Mouse (Mus musculus) CH12.LX (cell line): Measurements from ENCODE around the gene Pik3r2. TPM values are rescaled to one million over a fixed set of nuclear protein-coding genes. Genes with fewer than 3 reads are reported as not detected.

Experiments
- DNase-seq: peaks from one replicate; pipeline ENCODE4 v3.0.0-alpha.2; 2013; ENCODE audit errors: extremely low read depth
- H3K27ac ChIP-seq: 2 replicates; pipeline ENCODE4 v1.5.1; 2012; ENCODE audit warnings: low read depth, mild to moderate bottlenecking, control low read depth, moderate library complexity; ENCODE audit not compliant: insufficient read depth
- H3K27me3 ChIP-seq: replicated peaks from 2 replicates; pipeline ENCODE3; 2012; ENCODE audit warnings: inconsistent platforms
- H3K36me3 ChIP-seq, 2 experiments: replicated peaks in 1 of 2; 2 replicates each; pipeline versions ENCODE3 to v1.6.1; 2012; ENCODE audit warnings: inconsistent platforms in 1 of 2, low read length in 1 of 2, mild to moderate bottlenecking in 1 of 2, mixed read lengths in 1 of 2, moderate library complexity in 1 of 2; ENCODE audit not compliant: control insufficient read depth in 1 of 2, insufficient read depth in 1 of 2
- H3K4me1 ChIP-seq, 2 experiments: 2 replicates each; pipeline ENCODE4 v1.6.1; 2012; ENCODE audit warnings: inconsistent platforms in 1 of 2, moderate library complexity in 1 of 2; ENCODE audit not compliant: insufficient read depth in 2 of 2, control insufficient read depth in 1 of 2
- H3K4me2 ChIP-seq: 2 replicates; pipeline ENCODE4 v1.6.1; 2012; ENCODE audit warnings: low read depth, mild to moderate bottlenecking, control low read depth; ENCODE audit not compliant: poor library complexity, insufficient read depth, severe bottlenecking
- H3K4me3 ChIP-seq, 3 experiments: fragments of 150-350 bp in 1 of 3; sonication (generic) in 1 of 3; replicated peaks in 1 of 3; 2 replicates each; pipeline versions ENCODE3 to v1.5.1; 2011 to 2012; ENCODE audit warnings: low read depth in 2 of 3, low read length in 2 of 3, mild to moderate bottlenecking in 2 of 3, moderate library complexity in 2 of 3, control low read depth in 1 of 3, improper control_type of control experiment in 1 of 3, inconsistent platforms in 1 of 3, mixed read lengths in 1 of 3; ENCODE audit not compliant: poor library complexity in 1 of 3
- H3K79me2 ChIP-seq: replicated peaks from 2 replicates; pipeline ENCODE4 v1.6.1; 2012; ENCODE audit warnings: mild to moderate bottlenecking, moderate library complexity; ENCODE audit not compliant: control insufficient read depth, poor library complexity, insufficient read depth, severe bottlenecking; ENCODE audit errors: extremely low read depth
- H3K9ac ChIP-seq: 2 replicates; pipeline ENCODE4 v1.6.1; 2012; ENCODE audit warnings: low read depth, mild to moderate bottlenecking, control low read depth, moderate library complexity; ENCODE audit not compliant: insufficient read depth
- H3K9me3 ChIP-seq: replicated peaks from 2 replicates; pipeline ENCODE3; 2012; ENCODE audit warnings: low read length, inconsistent platforms, mixed read lengths
- BHLHE40 ChIP-seq: IDR thresholded peaks from 2 replicates; pipeline ENCODE4 v1.6.1; 2011; ENCODE audit warnings: mild to moderate bottlenecking, low read depth, low read length, improper control_type of control experiment
- CHD1 ChIP-seq: IDR thresholded peaks from 2 replicates; pipeline ENCODE4 v1.6.1; 2012; ENCODE audit warnings: low read depth, low read length, improper control_type of control experiment, inconsistent platforms
- CTCF ChIP-seq, 2 experiments: IDR thresholded peaks in 1 of 2; conservative IDR thresholded peaks in 1 of 2; 2 replicates each; pipeline ENCODE4 v1.5.1; 2011 to 2012; ENCODE audit warnings: low read depth in 2 of 2, low read length in 2 of 2, improper control_type of control experiment in 1 of 2, inconsistent platforms in 1 of 2, mild to moderate bottlenecking in 1 of 2, moderate library complexity in 1 of 2
- ETS1 ChIP-seq: conservative IDR thresholded peaks from 2 replicates; pipeline ENCODE4 v1.6.1; 2012; ENCODE audit warnings: low read depth, mild to moderate bottlenecking, inconsistent platforms, low read length, improper control_type of control experiment, moderate library complexity
- HCFC1 ChIP-seq: IDR thresholded peaks from 2 replicates; pipeline ENCODE4 v1.6.1; 2012; ENCODE audit warnings: low read depth, mild to moderate bottlenecking, inconsistent platforms, low read length, improper control_type of control experiment
- JUN ChIP-seq: IDR thresholded peaks from 2 replicates; pipeline ENCODE4 v1.6.1; 2011; ENCODE audit warnings: low read depth, mild to moderate bottlenecking, low read length, improper control_type of control experiment, moderate library complexity; ENCODE audit not compliant: insufficient read depth
- MXI1 ChIP-seq: IDR thresholded peaks from 2 replicates; pipeline ENCODE4 v1.6.1; 2011; ENCODE audit warnings: mild to moderate bottlenecking, low read depth, low read length, improper control_type of control experiment
- NELFE ChIP-seq: IDR thresholded peaks from 2 replicates; pipeline ENCODE4 v1.6.1; 2011; ENCODE audit warnings: low read depth, low read length, improper control_type of control experiment
- SIN3A ChIP-seq: IDR thresholded peaks from 2 replicates; pipeline ENCODE4 v1.6.1; 2012; ENCODE audit warnings: low read length, improper control_type of control experiment, inconsistent platforms
- TCF12 ChIP-seq: IDR thresholded peaks from 2 replicates; pipeline ENCODE4 v1.6.1; 2014; ENCODE audit warnings: low read depth, mild to moderate bottlenecking, inconsistent platforms, low read length, improper control_type of control experiment
- USF2 ChIP-seq: conservative IDR thresholded peaks from 2 replicates; pipeline ENCODE4 v1.6.1; 2011; ENCODE audit warnings: low read depth, low read length, improper control_type of control experiment
- ZNF384 ChIP-seq: IDR thresholded peaks from 2 replicates; pipeline ENCODE4 v1.6.1; 2012; ENCODE audit warnings: low read depth, low read length, improper control_type of control experiment, inconsistent platforms
- dilution Hi-C: fragments of 300-500 bp; cut with MboI; formaldehyde crosslinking; loops from 2 replicates; pipeline ENCODE4 v1.14.3; 2020; ENCODE audit warnings: low sequenced_read_pairs; ENCODE audit not compliant: extremely low pct_unique_long_range_greater_than_20kb, extremely low pct_ligation_motif_present
- in situ Hi-C: fragments of 300-500 bp; cut with MboI; formaldehyde crosslinking; loops from 3 replicates; pipeline ENCODE4 v1.14.3; 2019; ENCODE audit warnings: low sequenced_read_pairs, low pct_ligation_motif_present, low pct_unique_long_range_greater_than_20kb, mixed read lengths
- polyA plus RNA-seq: library from polyadenylated mRNA; unstranded; fragments of >175 nt; gene quantifications from 2 replicates; pipeline ENCODE4 v1.2.1, GENCODE M21; 2012; ENCODE audit warnings: low read depth; ENCODE audit not compliant: insufficient read length
- total RNA-seq, 2 experiments: library from RNA; depleted of rRNA; stranded (reverse); fragments of 300-350 nt in 1 of 2; fragments of >200 nt in 1 of 2; gene quantifications; 2 replicates each; pipeline ENCODE4 v1.2.3; 2012 to 2014

Pik3r2 gene
- total and polyA plus RNA-seq, 3 experiments: 13.8 to 45.9 (median 25.8) TPM

GRCm38 (mm10) chr8:70774740-70775139 lies 1.8 kb downstream of the Pik3r2 start:
- peaks cover 48 to 67% of the 10 kb centered on the region in 2 experiments for H3K4me1 ChIP-seq
- H3K4me2 ChIP-seq: peak overlapping the region; percentile 78
- peaks cover 39 to 66% of the 10 kb centered on the region in 2 experiments for H3K36me3 ChIP-seq

GRCm38 (mm10) chr8:70773833-70774232 lies 2.7 kb downstream of the Pik3r2 start:
- no peak for DNase-seq
- H3K27me3 ChIP-seq: no peaks in the 10 kb centered on the region
- peaks cover 7% of the 10 kb centered on the region; the same call in 1 of the 2 replicates for H3K79me2 ChIP-seq
- dilution Hi-C loops: no loop called here
- H3K9me3 ChIP-seq: no peaks in the 10 kb centered on the region
- TF ChIP-seq TCF12: 0 out of 2 replicates have a peak, but pooled peaks have one; percentile 36
- peak; percentile 64; the same call in 1 of the 2 replicates for TF ChIP-seq SIN3A
- TF ChIP-seq JUN: no peak
- peaks cover 37 to 64% of the 10 kb centered on the region in 2 experiments for H3K36me3 ChIP-seq
- H3K9ac ChIP-seq: peak overlapping the region; percentile 24; the same call in 1 of the 2 replicates
- peaks cover 56 to 76% of the 10 kb centered on the region in 2 experiments for H3K4me1 ChIP-seq
- peak overlapping the region; percentile 83 for H3K27ac ChIP-seq
- H3K4me3 ChIP-seq: peak overlapping the region in 1 of 3 experiments; percentile 14
- in situ Hi-C loops: no loop called here
- H3K4me2 ChIP-seq: peak overlapping the region; percentile 78

More at GRCm38 (mm10) chr8:70774740-70775139, 1.8 kb downstream of the Pik3r2 start:
- TF ChIP-seq ETS1 (no peak), MXI1 (0 out of 2 replicates have a peak, but pooled peaks have one; percentile 34), BHLHE40 (0 out of 2 replicates have a peak, but pooled peaks have one; percentile 33)
- TF ChIP-seq, all 38 proteins: peak for 2
- peak overlapping the region in 2 of 3 experiments; percentile 2 for H3K4me3 ChIP-seq
- H3K27ac ChIP-seq: peak overlapping the region; percentile 83
- H3K27me3 ChIP-seq: no peaks in the 10 kb centered on the region
- dilution Hi-C loops (no loop called here), in situ Hi-C loops (no loop called here)
- peaks cover 7% of the 10 kb centered on the region; the same call in 1 of the 2 replicates for H3K79me2 ChIP-seq
- no peaks in the 10 kb centered on the region for H3K9me3 ChIP-seq
- DNase-seq: no peak
- peak overlapping the region; percentile 18; the same call in 1 of the 2 replicates for H3K9ac ChIP-seq

GRCm38 (mm10) chr8:70773410-70773809 lies 3.1 kb downstream of the Pik3r2 start:
- no peak for DNase-seq
- no peaks in the 10 kb centered on the region for H3K27me3 ChIP-seq
- H3K36me3 ChIP-seq: peaks cover 37 to 64% of the 10 kb centered on the region in 2 experiments
- H3K27ac ChIP-seq: peak overlapping the region; percentile 83
- peak overlapping the region; percentile 78 for H3K4me2 ChIP-seq
- no peak for TF ChIP-seq HCFC1
- TF ChIP-seq BHLHE40: no peak
- no peak for TF ChIP-seq SIN3A
- TF ChIP-seq CTCF (conservative IDR thresholded peaks at IDR 0.05 in 1 of 2, IDR thresholded peaks at IDR 0.05 in 1 of 2; ENCODE audit: low read depth in 2 of 2, low read length in 2 of 2): no peak
- no peak for TF ChIP-seq USF2
- TF ChIP-seq ETS1: no peak; the same call in 1 of the 2 replicates
- no peak for TF ChIP-seq NELFE
- peak; percentile 86; the same call in 1 of the 2 replicates for TF ChIP-seq CHD1
- peak; percentile 77; the same call in 1 of the 2 replicates for TF ChIP-seq TCF12
- TF ChIP-seq ZNF384: peak; percentile 74
- H3K79me2 ChIP-seq: peaks cover 7% of the 10 kb centered on the region; the same call in 1 of the 2 replicates
- H3K4me3 ChIP-seq: no peak overlapping the region
- in situ Hi-C loops (no loop called here), dilution Hi-C loops (no loop called here)
- H3K4me1 ChIP-seq: peaks cover 56 to 77% of the 10 kb centered on the region in 2 experiments
- no peaks in the 10 kb centered on the region for H3K9me3 ChIP-seq
- H3K9ac ChIP-seq: 0 out of 2 replicates have a peak overlapping the region, but pooled peaks have one; percentile 24
